Mouse (Mus musculus) kidney, embryonic 14.5 days (tissue): ENCODE measurements at regions not wholly inside any gene's neighbourhood (a gene's known extent, or its start where the extent isn't known, plus 50 kb on each side); places are given as distances from the start of the nearest gene placed in this dataset.

Experiments
- ATAC-seq: fragments of 200-750 bp; cut with Nextera tagmentation; 2 replicates; pipeline ENCODE4 v1.8.0; 2017; ENCODE audit warnings: moderate number of reproducible peaks, mild to moderate bottlenecking, moderate TSS enrichment, moderate library complexity; ENCODE audit not compliant: low FRiP score, low TSS enrichment
- H3K27ac ChIP-seq: fragments of 300-500 bp; sonication (generic); 2 replicates; pipeline ENCODE4 v1.5.1; 2014; ENCODE audit warnings: low read depth, mild to moderate bottlenecking, low read length, moderate library complexity, mixed read lengths
- H3K27me3 ChIP-seq: fragments of 300-500 bp; sonication (generic); 2 replicates; pipeline ENCODE4 v1.6.1; 2014; ENCODE audit warnings: mild to moderate bottlenecking, low read length; ENCODE audit not compliant: control insufficient read depth, insufficient read depth
- H3K36me3 ChIP-seq: fragments of 300-500 bp; sonication (generic); 2 replicates; pipeline ENCODE4 v1.6.1; 2014; ENCODE audit warnings: low read length, mixed read lengths; ENCODE audit not compliant: control insufficient read depth, insufficient read depth
- H3K4me1 ChIP-seq: fragments of 300-500 bp; sonication (generic); 2 replicates; pipeline ENCODE4 v1.6.1; 2014; ENCODE audit warnings: low read length, mixed read lengths; ENCODE audit not compliant: control insufficient read depth, insufficient read depth
- H3K4me2 ChIP-seq: fragments of 300-500 bp; sonication (generic); replicated peaks from 2 replicates; pipeline ENCODE4 v1.6.1; 2014; ENCODE audit warnings: low read depth, mild to moderate bottlenecking, low read length
- H3K4me3 ChIP-seq: fragments of 300-500 bp; sonication (generic); 2 replicates; pipeline ENCODE4 v1.5.1; 2014; ENCODE audit warnings: mild to moderate bottlenecking, low read length
- H3K9ac ChIP-seq: fragments of 300-500 bp; sonication (generic); 2 replicates; pipeline ENCODE4 v1.6.1; 2014; ENCODE audit warnings: low read depth, mild to moderate bottlenecking, low read length, moderate library complexity
- H3K9me3 ChIP-seq: fragments of 300-500 bp; sonication (generic); 2 replicates; pipeline ENCODE4 v1.6.1; 2016; ENCODE audit warnings: low read length; ENCODE audit not compliant: control insufficient read depth
- WGBS: fragments of 180-500 bp; shearing (Covaris S2); extraction: QIAGEN DNeasy Blood & Tissue Kit; methylation state at CpG from one replicate; pipeline ENCODE4 v1.1.7; 2014; 5-methylcytosine and 5-hydroxymethylcytosine counted together

GRCm38 (mm10) chr3:18295921-18296320, 347.7 kb downstream of the Cypt12 start:
- Histone ChIP-seq H3K4me3 (no peak overlapping the region), H3K27me3 (no peaks in the 10 kb centered on the region), H3K9me3 (no peaks in the 10 kb centered on the region), H3K36me3 (no peaks in the 10 kb centered on the region), H3K4me2 (no peak overlapping the region), H3K27ac (no peak overlapping the region), H3K9ac (no peak overlapping the region), H3K4me1 (no peaks in the 10 kb centered on the region)
- no peak for ATAC-seq
- WGBS: 91% methylated on average over 4 of the region's 4 CpGs

GRCm38 (mm10) chr3:18298699-18299098, 350.5 kb downstream of the Cypt12 start:
- H3K9ac ChIP-seq: no peak overlapping the region
- H3K36me3 ChIP-seq: no peaks in the 10 kb centered on the region
- H3K4me2 ChIP-seq: no peak overlapping the region
- H3K27ac ChIP-seq: no peak overlapping the region; the same call in 1 of the 2 replicates
- H3K27me3 ChIP-seq: no peaks in the 10 kb centered on the region
- no peak for ATAC-seq
- H3K4me1 ChIP-seq: no peaks in the 10 kb centered on the region
- 67% methylated on average over 3 of the region's 3 CpGs for WGBS
- H3K9me3 ChIP-seq: no peaks in the 10 kb centered on the region
- H3K4me3 ChIP-seq: no peak overlapping the region

- Histone ChIP-seq H3K4me1 (no peaks in the 10 kb centered on the region), H3K9me3 (no peaks in the 10 kb centered on the region), H3K27me3 (no peaks in the 10 kb centered on the region), H3K36me3 (no peaks in the 10 kb centered on the region), H3K4me2 (no peak overlapping the region), H3K27ac (no peak overlapping the region), H3K9ac (no peak overlapping the region), H3K4me3 (no peak overlapping the region)
- ATAC-seq: no peak
- 55% methylated on average over 2 of the region's 2 CpGs for WGBS
Measured at GRCm38 (mm10) chr3:18299502-18299901, 351.3 kb downstream of the Cypt12 start.

DNA sequence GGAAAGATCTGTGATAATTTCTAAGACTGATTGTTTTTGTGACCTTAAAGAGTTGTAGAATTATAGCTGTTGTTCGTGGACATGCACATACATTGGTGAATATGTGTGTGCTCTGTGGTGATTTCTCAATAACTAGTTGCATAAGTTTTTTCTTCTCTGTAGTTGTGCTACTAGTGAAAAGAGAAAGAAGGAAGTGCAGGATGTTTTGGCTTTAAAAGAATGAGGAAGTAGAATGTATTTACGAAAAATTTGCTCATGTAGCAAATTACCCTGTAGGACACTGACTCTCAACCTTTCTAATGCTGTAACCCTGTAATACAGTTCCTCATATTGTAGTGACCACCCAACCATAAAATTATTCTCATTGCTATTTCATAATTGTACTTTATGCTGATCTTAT, 371.2 kb downstream of the Cypt12 start:
- no peak for ATAC-seq
- WGBS: 90% methylated on average over 2 of the region's 2 CpGs
- H3K9ac ChIP-seq: no peak overlapping the region
- H3K27ac ChIP-seq: no peak overlapping the region
- H3K4me2 ChIP-seq: no peak overlapping the region
- no peaks in the 10 kb centered on the region for H3K9me3 ChIP-seq
- no peaks in the 10 kb centered on the region for H3K36me3 ChIP-seq
- no peaks in the 10 kb centered on the region for H3K27me3 ChIP-seq
- no peaks in the 10 kb centered on the region for H3K4me1 ChIP-seq
- H3K4me3 ChIP-seq: no peak overlapping the region

DNA sequence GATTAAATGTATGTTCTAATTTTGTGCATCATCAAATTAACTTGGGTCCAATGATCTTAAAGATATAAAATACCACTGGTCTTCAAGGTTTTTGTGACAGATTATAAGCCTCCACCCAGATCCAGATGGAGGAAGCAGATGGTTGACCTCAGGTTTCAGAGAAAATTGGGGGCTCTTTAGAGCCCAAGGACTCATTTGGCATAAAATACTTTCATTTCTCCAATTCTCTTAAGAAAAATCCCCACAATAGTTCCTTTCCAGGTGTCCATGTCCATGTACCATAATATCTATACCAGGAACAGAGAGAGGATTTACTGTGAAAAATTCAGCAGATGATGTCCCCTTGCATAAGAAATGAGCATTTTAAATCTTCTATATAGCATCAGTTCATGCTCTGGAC, 385.0 kb downstream of the Cypt12 start:
- Histone ChIP-seq H3K4me3 (no peak overlapping the region), H3K9ac (no peak overlapping the region), H3K36me3 (no peaks in the 10 kb centered on the region), H3K9me3 (no peaks in the 10 kb centered on the region), H3K27me3 (no peaks in the 10 kb centered on the region), H3K4me1 (no peaks in the 10 kb centered on the region), H3K27ac (no peak overlapping the region), H3K4me2 (no peak overlapping the region)
- no peak for ATAC-seq

- Histone ChIP-seq H3K27ac (no peak overlapping the region), H3K9ac (no peak overlapping the region), H3K9me3 (no peaks in the 10 kb centered on the region), H3K36me3 (no peaks in the 10 kb centered on the region), H3K4me3 (no peak overlapping the region), H3K4me2 (no peak overlapping the region), H3K27me3 (no peaks in the 10 kb centered on the region), H3K4me1 (no peaks in the 10 kb centered on the region)
- ATAC-seq: no peak
- WGBS: 78% methylated on average over 1 of the region's 1 CpGs
Measured at GRCm38 (mm10) chr3:18339189-18339588, 391.0 kb downstream of the Cypt12 start.

- Histone ChIP-seq H3K4me2 (no peak overlapping the region), H3K9me3 (no peaks in the 10 kb centered on the region), H3K4me1 (no peaks in the 10 kb centered on the region), H3K36me3 (no peaks in the 10 kb centered on the region), H3K27ac (no peak overlapping the region), H3K9ac (no peak overlapping the region), H3K4me3 (no peak overlapping the region), H3K27me3 (no peaks in the 10 kb centered on the region)
- WGBS: 77% methylated on average over 8 of the region's 8 CpGs
- ATAC-seq: no peak
Measured at GRCm38 (mm10) chr3:18341757-18342156, 393.5 kb downstream of the Cypt12 start.

- no peak overlapping the region for H3K4me3 ChIP-seq
- H3K4me2 ChIP-seq: no peak overlapping the region
- no peaks in the 10 kb centered on the region for H3K27me3 ChIP-seq
- 77% methylated on average over 8 of the region's 8 CpGs for WGBS
- H3K4me1 ChIP-seq: no peaks in the 10 kb centered on the region
- no peak overlapping the region for H3K27ac ChIP-seq
- H3K9ac ChIP-seq: no peak overlapping the region
- H3K9me3 ChIP-seq: no peaks in the 10 kb centered on the region
- H3K36me3 ChIP-seq: no peaks in the 10 kb centered on the region
- ATAC-seq: no peak
Measured at GRCm38 (mm10) chr3:18378014-18379005, 430.1 kb downstream of the Cypt12 start.

DNA sequence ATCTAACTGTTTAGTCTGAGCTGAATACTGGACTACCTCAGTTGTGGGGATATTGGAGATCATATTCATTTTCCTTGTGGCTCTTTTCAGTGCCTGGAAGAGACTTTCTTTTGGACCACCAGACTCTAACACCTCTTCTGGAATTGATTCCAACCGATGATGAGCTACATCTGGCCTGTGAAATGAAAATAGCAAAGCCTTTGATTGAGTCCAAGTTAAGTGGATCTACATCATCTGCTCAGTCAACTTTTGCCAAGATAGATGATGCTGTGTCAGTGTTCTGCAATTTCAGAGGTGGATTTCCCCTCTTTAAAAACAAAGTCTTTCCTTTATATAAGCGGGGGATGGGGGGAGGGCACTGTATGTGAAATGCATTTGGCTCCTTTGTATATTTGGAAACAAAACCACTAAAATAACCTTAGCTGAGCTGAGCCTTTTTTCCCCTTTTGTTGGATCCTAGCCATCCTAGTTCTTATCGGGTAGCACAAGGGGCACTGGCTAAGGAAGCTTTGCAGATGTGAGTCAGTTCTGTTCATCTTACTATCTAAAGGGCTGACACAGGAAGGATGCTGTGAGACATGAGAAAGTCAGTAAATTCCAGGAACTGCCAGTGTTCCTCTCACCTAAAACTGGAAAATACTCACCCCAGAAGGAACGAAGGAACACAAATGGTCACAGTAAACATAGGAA, 473.8 kb downstream of the Cypt12 start:
- H3K4me2 ChIP-seq: no peak overlapping the region
- H3K4me1 ChIP-seq: no peaks in the 10 kb centered on the region
- ATAC-seq: no peak
- no peaks in the 10 kb centered on the region for H3K27me3 ChIP-seq
- no peak overlapping the region for H3K4me3 ChIP-seq
- H3K27ac ChIP-seq: no peak overlapping the region
- no peak overlapping the region for H3K9ac ChIP-seq
- H3K9me3 ChIP-seq: no peaks in the 10 kb centered on the region
- whole genome bisulfite sequencing: 87% methylated on average over 4 of the region's 4 CpGs
- no peaks in the 10 kb centered on the region for H3K36me3 ChIP-seq
